Mouse (Mus musculus) intestine, embryonic 15.5 days (tissue): ENCODE measurements at regions not wholly inside any gene's neighbourhood (a gene's known extent, or its start where the extent isn't known, plus 50 kb on each side); places are given as distances from the start of the nearest gene placed in this dataset.

ENCODE experiments used
- ATAC-seq: fragments of 200-750 bp; cut with Nextera tagmentation; 2 replicates; pipeline ENCODE4 v1.8.0; 2017; ENCODE audit warnings: moderate TSS enrichment, moderate library complexity
- H3K27ac ChIP-seq: fragments of 300-500 bp; sonication (generic); 2 replicates; pipeline ENCODE4 v1.5.1; 2015; ENCODE audit warnings: mild to moderate bottlenecking, inconsistent platforms
- H3K27me3 ChIP-seq: fragments of 300-500 bp; sonication (generic); replicated peaks from 2 replicates; pipeline ENCODE4 v1.6.1; 2015; ENCODE audit warnings: inconsistent platforms
- H3K36me3 ChIP-seq: fragments of 300-500 bp; sonication (generic); 2 replicates; pipeline ENCODE4 v1.6.1; 2015; ENCODE audit warnings: inconsistent platforms
- H3K4me1 ChIP-seq: fragments of 300-500 bp; sonication (generic); replicated peaks from 2 replicates; pipeline ENCODE4 v1.6.1; 2015; ENCODE audit warnings: inconsistent platforms
- H3K4me2 ChIP-seq: fragments of 300-500 bp; sonication (generic); replicated peaks from 2 replicates; pipeline ENCODE4 v1.6.1; 2015; ENCODE audit warnings: mild to moderate bottlenecking, inconsistent platforms
- H3K4me3 ChIP-seq: fragments of 300-500 bp; sonication (generic); replicated peaks from 2 replicates; pipeline ENCODE4 v1.5.1; 2015; ENCODE audit warnings: inconsistent platforms
- H3K9ac ChIP-seq: fragments of 300-500 bp; sonication (generic); 2 replicates; pipeline ENCODE4 v1.6.1; 2015; ENCODE audit warnings: inconsistent platforms
- H3K9me3 ChIP-seq: fragments of 300-500 bp; sonication (generic); 2 replicates; pipeline ENCODE4 v1.6.1; 2016; ENCODE audit warnings: inconsistent platforms
- WGBS: fragments of 180-500 bp; shearing (Covaris S2); methylation state at CpG from one replicate; pipeline ENCODE4 v1.1.7; 2015; 5-methylcytosine and 5-hydroxymethylcytosine counted together

- Histone ChIP-seq H3K9ac (no peak overlapping the region), H3K36me3 (no peaks in the 10 kb centered on the region), H3K27ac (no peak overlapping the region), H3K4me1 (no peaks in the 10 kb centered on the region), H3K4me2 (no peak overlapping the region), H3K27me3 (no peaks in the 10 kb centered on the region), H3K9me3 (no peaks in the 10 kb centered on the region), H3K4me3 (no peak overlapping the region)
- WGBS: 47% methylated on average over 1 of the region's 1 CpGs
- ATAC-seq: peak; percentile 92
Observed at GRCm38 (mm10) chr13:7306995-7307394, 658.4 kb upstream of the Pfkp start.

DNA sequence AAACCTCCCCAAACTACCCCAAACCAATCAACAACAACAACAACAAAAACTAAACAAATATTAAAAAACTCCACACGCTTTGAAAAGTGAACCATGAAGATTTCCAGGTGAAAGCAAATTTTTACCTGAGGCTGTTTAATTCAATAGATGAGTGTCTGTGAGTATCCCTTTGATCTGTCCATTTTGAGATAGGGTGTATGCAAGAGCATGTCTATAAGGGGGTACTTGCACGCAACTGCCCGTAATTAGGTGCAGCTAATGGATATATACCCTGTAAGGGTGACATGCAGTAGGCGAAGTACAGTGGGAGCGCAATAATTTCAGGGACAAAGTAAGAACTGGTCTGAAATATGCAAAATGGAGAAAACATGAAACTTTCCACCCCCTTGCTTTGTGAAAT, 658.8 kb upstream of the Pfkp start:
- H3K9ac ChIP-seq: no peak overlapping the region
- no peaks in the 10 kb centered on the region for H3K9me3 ChIP-seq
- WGBS: 90% methylated on average over 5 of the region's 5 CpGs
- H3K27ac ChIP-seq: no peak overlapping the region
- no peaks in the 10 kb centered on the region for H3K4me1 ChIP-seq
- no peaks in the 10 kb centered on the region for H3K36me3 ChIP-seq
- peak; percentile 54; the same call in 1 of the 2 replicates for ATAC-seq
- no peak overlapping the region for H3K4me3 ChIP-seq
- H3K4me2 ChIP-seq: no peak overlapping the region
- H3K27me3 ChIP-seq: no peaks in the 10 kb centered on the region

DNA sequence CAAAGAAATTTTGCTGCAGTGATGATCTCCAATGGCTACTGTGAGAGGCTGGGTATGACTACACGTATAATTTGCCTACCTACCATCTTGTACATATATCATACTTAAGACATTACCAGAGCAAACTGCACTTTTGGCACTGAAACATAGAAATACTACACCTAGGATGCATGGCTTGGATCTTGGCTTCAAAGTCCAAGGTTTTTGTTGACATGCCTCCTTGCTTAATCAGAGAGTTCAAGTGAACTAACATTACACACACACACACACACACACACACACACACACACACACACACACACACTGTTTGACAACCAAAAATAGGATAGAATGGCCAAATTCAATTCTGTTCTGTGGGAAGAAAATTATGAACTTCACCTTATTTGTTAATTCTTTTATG, 664.9 kb upstream of the Pfkp start:
- H3K9me3 ChIP-seq: no peaks in the 10 kb centered on the region
- no peak overlapping the region for H3K4me2 ChIP-seq
- H3K27ac ChIP-seq: no peak overlapping the region
- no peak overlapping the region for H3K4me3 ChIP-seq
- ATAC-seq: no peak
- H3K27me3 ChIP-seq: no peaks in the 10 kb centered on the region
- H3K9ac ChIP-seq: no peak overlapping the region
- no peaks in the 10 kb centered on the region for H3K36me3 ChIP-seq
- H3K4me1 ChIP-seq: no peaks in the 10 kb centered on the region
- 71% methylated on average over 1 of the region's 1 CpGs for WGBS

DNA sequence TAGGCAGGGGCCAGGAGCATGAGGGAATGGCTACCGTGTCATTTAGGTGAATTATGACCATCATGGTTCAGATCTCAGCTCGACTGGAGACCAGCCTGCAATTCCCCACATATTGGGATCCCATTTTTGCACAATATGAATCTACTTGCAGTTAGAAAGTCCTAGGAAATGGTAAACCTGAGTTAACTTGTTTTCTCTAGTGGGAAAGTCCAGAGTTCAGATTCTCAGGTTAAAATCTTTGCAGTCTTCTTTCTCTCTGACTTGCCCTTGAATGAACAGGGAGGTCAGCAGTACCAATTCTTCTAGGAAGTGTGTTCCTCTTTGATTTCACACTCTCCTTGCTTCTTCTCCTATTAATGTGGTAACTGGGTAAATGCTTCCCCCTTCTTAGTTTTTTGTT, 681.6 kb upstream of the Pfkp start:
- no peaks in the 10 kb centered on the region for H3K4me1 ChIP-seq
- no peaks in the 10 kb centered on the region for H3K27me3 ChIP-seq
- H3K9ac ChIP-seq: no peak overlapping the region
- no peaks in the 10 kb centered on the region for H3K36me3 ChIP-seq
- ATAC-seq: no peak
- H3K4me2 ChIP-seq: no peak overlapping the region
- H3K9me3 ChIP-seq: no peaks in the 10 kb centered on the region
- H3K4me3 ChIP-seq: no peak overlapping the region
- H3K27ac ChIP-seq: no peak overlapping the region
- 61% methylated on average over 2 of the region's 2 CpGs for WGBS

GRCm38 (mm10) chr13:7345760-7346159, 697.2 kb upstream of the Pfkp start:
- no peak for ATAC-seq
- no peaks in the 10 kb centered on the region for H3K4me1 ChIP-seq
- no peaks in the 10 kb centered on the region for H3K9me3 ChIP-seq
- 83% methylated on average over 1 of the region's 1 CpGs for WGBS
- H3K36me3 ChIP-seq: no peaks in the 10 kb centered on the region
- no peaks in the 10 kb centered on the region for H3K27me3 ChIP-seq
- no peak overlapping the region for H3K27ac ChIP-seq
- H3K9ac ChIP-seq: no peak overlapping the region
- no peak overlapping the region for H3K4me2 ChIP-seq
- H3K4me3 ChIP-seq: no peak overlapping the region

DNA sequence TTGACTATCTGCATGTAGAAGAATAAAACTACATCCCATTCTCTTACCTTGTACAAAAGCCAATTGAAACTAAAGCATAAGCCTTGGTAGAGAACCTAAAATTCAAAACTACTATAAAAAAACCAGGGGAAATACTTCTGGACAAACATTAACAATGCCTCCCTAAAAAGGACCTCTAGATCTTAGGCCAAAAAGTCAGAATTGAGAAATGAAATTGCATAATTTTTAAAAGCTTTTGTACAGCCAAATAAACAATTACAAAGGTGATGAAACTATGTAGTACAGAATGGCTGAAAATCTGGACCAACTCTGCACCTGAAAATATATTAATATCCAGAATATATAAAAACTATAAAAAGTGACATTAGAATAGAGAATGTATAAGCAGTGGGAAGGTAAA, 699.9 kb upstream of the Pfkp start:
- no peaks in the 10 kb centered on the region for H3K36me3 ChIP-seq
- no peak overlapping the region for H3K4me3 ChIP-seq
- H3K9ac ChIP-seq: no peak overlapping the region
- no peaks in the 10 kb centered on the region for H3K9me3 ChIP-seq
- ATAC-seq: no peak
- H3K4me2 ChIP-seq: no peak overlapping the region
- H3K27me3 ChIP-seq: no peaks in the 10 kb centered on the region
- H3K4me1 ChIP-seq: no peaks in the 10 kb centered on the region
- H3K27ac ChIP-seq: no peak overlapping the region

- no peak for ATAC-seq
- H3K4me3 ChIP-seq: no peak overlapping the region
- WGBS: 71% methylated on average over 4 of the region's 4 CpGs
Observed at GRCm38 (mm10) chr13:7353011-7353410, 704.4 kb upstream of the Pfkp start.

GRCm38 (mm10) chr13:7357071-7357470, 708.5 kb upstream of the Pfkp start:
- Histone ChIP-seq H3K9ac (no peak overlapping the region), H3K27me3 (no peaks in the 10 kb centered on the region), H3K4me2 (no peak overlapping the region), H3K4me1 (no peaks in the 10 kb centered on the region), H3K4me3 (no peak overlapping the region), H3K36me3 (no peaks in the 10 kb centered on the region), H3K9me3 (no peaks in the 10 kb centered on the region), H3K27ac (no peak overlapping the region)
- ATAC-seq: no peak
- WGBS: 73% methylated on average over 3 of the region's 3 CpGs

More at GRCm38 (mm10) chr13:7353011-7353410, 704.4 kb upstream of the Pfkp start:
- Histone ChIP-seq H3K9me3 (no peaks in the 10 kb centered on the region), H3K27ac (no peak overlapping the region), H3K9ac (no peak overlapping the region), H3K36me3 (no peaks in the 10 kb centered on the region), H3K4me1 (no peaks in the 10 kb centered on the region), H3K27me3 (no peaks in the 10 kb centered on the region), H3K4me2 (no peak overlapping the region)

DNA sequence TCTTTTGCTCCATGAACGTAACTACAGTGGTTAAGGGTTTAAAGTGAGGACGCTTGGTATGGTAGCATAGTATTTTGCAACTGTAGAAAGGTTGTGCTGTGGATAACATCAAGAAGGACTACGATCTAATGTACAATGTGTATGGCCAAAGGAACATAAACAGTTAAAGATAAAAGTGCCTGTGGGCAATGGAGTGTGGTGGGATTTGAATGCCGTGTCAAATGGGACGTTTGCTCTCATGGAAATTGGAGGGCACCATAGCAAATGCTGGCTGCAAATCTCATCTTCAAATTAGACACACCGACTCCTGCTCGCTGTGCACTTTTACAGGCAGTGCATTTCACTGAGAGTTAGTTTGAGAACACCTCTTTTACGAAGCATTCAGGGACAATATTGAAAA, 725.0 kb upstream of the Pfkp start:
- 68% methylated on average over 8 of the region's 8 CpGs for WGBS
- H3K4me1 ChIP-seq: no peaks in the 10 kb centered on the region
- H3K27ac ChIP-seq: no peak overlapping the region
- ATAC-seq: no peak
- H3K27me3 ChIP-seq: no peaks in the 10 kb centered on the region
- H3K4me2 ChIP-seq: no peak overlapping the region
- no peaks in the 10 kb centered on the region for H3K9me3 ChIP-seq
- H3K36me3 ChIP-seq: no peaks in the 10 kb centered on the region
- H3K9ac ChIP-seq: no peak overlapping the region
- no peak overlapping the region for H3K4me3 ChIP-seq

- no peak overlapping the region for H3K9ac ChIP-seq
- no peak overlapping the region for H3K27ac ChIP-seq
- no peak for ATAC-seq
- no peak overlapping the region for H3K4me3 ChIP-seq
- WGBS: 72% methylated on average over 7 of the region's 7 CpGs
- H3K4me1 ChIP-seq: no peaks in the 10 kb centered on the region
- no peaks in the 10 kb centered on the region for H3K9me3 ChIP-seq
- no peak overlapping the region for H3K4me2 ChIP-seq
- no peaks in the 10 kb centered on the region for H3K27me3 ChIP-seq
- no peaks in the 10 kb centered on the region for H3K36me3 ChIP-seq
Observed at GRCm38 (mm10) chr13:7374993-7375627, 726.5 kb upstream of the Pfkp start.

- no peak for ATAC-seq
- 51% methylated on average over 3 of the region's 3 CpGs for WGBS
- no peaks in the 10 kb centered on the region for H3K27me3 ChIP-seq
- H3K9ac ChIP-seq: no peak overlapping the region
- H3K4me1 ChIP-seq: no peaks in the 10 kb centered on the region
- no peak overlapping the region for H3K4me2 ChIP-seq
- H3K4me3 ChIP-seq: no peak overlapping the region
- H3K9me3 ChIP-seq: no peaks in the 10 kb centered on the region
- H3K27ac ChIP-seq: no peak overlapping the region
- no peaks in the 10 kb centered on the region for H3K36me3 ChIP-seq
Observed at GRCm38 (mm10) chr13:7414342-7415287, 766.0 kb upstream of the Pfkp start.

- Histone ChIP-seq H3K9me3 (no peaks in the 10 kb centered on the region), H3K9ac (no peak overlapping the region), H3K27me3 (no peaks in the 10 kb centered on the region), H3K36me3 (no peaks in the 10 kb centered on the region), H3K27ac (no peak overlapping the region), H3K4me2 (no peak overlapping the region), H3K4me1 (no peaks in the 10 kb centered on the region), H3K4me3 (no peak overlapping the region)
- no peak for ATAC-seq
Observed at GRCm38 (mm10) chr13:7427750-7428149, 774.9 kb upstream of the Adarb2 start.

- no peak overlapping the region for H3K27ac ChIP-seq
- H3K27me3 ChIP-seq: no peaks in the 10 kb centered on the region
- 71% methylated on average over 3 of the region's 3 CpGs for WGBS
- H3K9me3 ChIP-seq: no peaks in the 10 kb centered on the region
- no peaks in the 10 kb centered on the region for H3K4me1 ChIP-seq
- H3K4me2 ChIP-seq: no peak overlapping the region
- no peaks in the 10 kb centered on the region for H3K36me3 ChIP-seq
- no peak overlapping the region for H3K4me3 ChIP-seq
- no peak overlapping the region for H3K9ac ChIP-seq
- ATAC-seq: no peak
Observed at GRCm38 (mm10) chr13:7429271-7429670, 773.4 kb upstream of the Adarb2 start.
